Mouse (Mus musculus) E14TG2a.4 (cell line): ENCODE measurements around the gene Msantd3.
A peak's percentile ranks its signal among the peaks of the same experiment; 100 is the strongest.

ENCODE experiments used
- H3K27me3 ChIP-seq: 2 replicates; pipeline ENCODE4 v1.6.1; 2014; ENCODE audit warnings: low read length, control low read depth; ENCODE audit not compliant: insufficient read depth
- H3K36me3 ChIP-seq: 2 replicates; pipeline ENCODE4 v1.6.1; 2014; ENCODE audit warnings: low read length, control low read depth; ENCODE audit not compliant: insufficient read depth
- H3K4me1 ChIP-seq: replicated peaks from 2 replicates; pipeline ENCODE4 v1.6.1; 2014; ENCODE audit warnings: low read depth, low read length, control low read depth
- H3K4me3 ChIP-seq: replicated peaks from 2 replicates; pipeline ENCODE4 v1.5.1; 2014; ENCODE audit warnings: mild to moderate bottlenecking, low read length
- H3K9me3 ChIP-seq: 2 replicates; pipeline ENCODE4 v1.6.1; 2014; ENCODE audit warnings: low read length, control low read depth
- CTCF ChIP-seq: conservative IDR thresholded peaks from 2 replicates; pipeline ENCODE4 v1.5.1; 2014; ENCODE audit warnings: low read length
- NANOG ChIP-seq: IDR thresholded peaks from 2 replicates; pipeline ENCODE4 v1.6.1; 2014; ENCODE audit warnings: borderline replicate concordance, low read length, mixed read lengths
- POU5F1 ChIP-seq: IDR thresholded peaks from 2 replicates; pipeline ENCODE4 v1.6.1; 2014; ENCODE audit warnings: low read length, borderline replicate concordance

Gene Msantd3

GRCm38 (mm10) chr4:48546568-48547496 is 7.1 kb downstream of the Msantd3 start:
- H3K9me3 ChIP-seq, result no peaks in the 10 kb centered on the region
- H3K27me3 ChIP-seq, result no peaks in the 10 kb centered on the region
- H3K36me3 ChIP-seq, result peaks cover 29% of the 10 kb centered on the region
- peak overlapping the region; percentile 37; the same call in 1 of the 2 replicates for H3K4me3 ChIP-seq
- TF ChIP-seq CTCF (no peak), NANOG (no peak), POU5F1 (no peak)
- H3K4me1 ChIP-seq, result peaks cover 91% of the 10 kb centered on the region

- Histone ChIP-seq H3K4me1 (peaks cover 88% of the 10 kb centered on the region), H3K4me3 (0 out of 2 replicates have a peak overlapping the region, but pooled peaks have one; percentile 5), H3K9me3 (no peaks in the 10 kb centered on the region), H3K36me3 (peaks cover 44% of the 10 kb centered on the region), H3K27me3 (no peaks in the 10 kb centered on the region)
- TF ChIP-seq CTCF, result no peak
- TF ChIP-seq POU5F1, result no peak
- no peak for TF ChIP-seq NANOG
These were observed 8.8 kb downstream of the Msantd3 start for GRCm38 (mm10) chr4:48548393-48549045.

- TF ChIP-seq POU5F1, result no peak
- TF ChIP-seq NANOG, result no peak
- TF ChIP-seq CTCF, result no peak
- no peaks in the 10 kb centered on the region for H3K9me3 ChIP-seq
- no peak overlapping the region for H3K4me3 ChIP-seq
- H3K27me3 ChIP-seq, result no peaks in the 10 kb centered on the region
- peaks cover 52% of the 10 kb centered on the region for H3K36me3 ChIP-seq
- H3K4me1 ChIP-seq, result peaks cover 84% of the 10 kb centered on the region
These were observed 9.9 kb downstream of the Msantd3 start for GRCm38 (mm10) chr4:48549661-48550060.

- Histone ChIP-seq H3K4me3 (peak overlapping the region; percentile 50), H3K4me1 (peaks cover 75% of the 10 kb centered on the region), H3K9me3 (no peaks in the 10 kb centered on the region), H3K36me3 (peaks cover 56% of the 10 kb centered on the region), H3K27me3 (no peaks in the 10 kb centered on the region)
- TF ChIP-seq NANOG (no peak), CTCF (no peak), POU5F1 (no peak)
These were observed 12.8 kb downstream of the Msantd3 start for GRCm38 (mm10) chr4:48552486-48553064.

- Histone ChIP-seq H3K4me3 (no peak overlapping the region), H3K4me1 (peaks cover 67% of the 10 kb centered on the region), H3K36me3 (peaks cover 64% of the 10 kb centered on the region), H3K9me3 (no peaks in the 10 kb centered on the region), H3K27me3 (no peaks in the 10 kb centered on the region)
- TF ChIP-seq POU5F1, result no peak
- TF ChIP-seq NANOG, result no peak
- no peak for TF ChIP-seq CTCF
These were observed 14.4 kb downstream of the Msantd3 start for GRCm38 (mm10) chr4:48554132-48554531.

- Histone ChIP-seq H3K27me3 (no peaks in the 10 kb centered on the region), H3K4me1 (peaks cover 74% of the 10 kb centered on the region), H3K4me3 (no peak overlapping the region), H3K36me3 (peaks cover 69% of the 10 kb centered on the region), H3K9me3 (no peaks in the 10 kb centered on the region)
- TF ChIP-seq CTCF (peak; percentile 49), NANOG (no peak)
These were observed 16.0 kb downstream of the Msantd3 start for GRCm38 (mm10) chr4:48555729-48556128.

GRCm38 (mm10) chr4:48559652-48560051 is 19.9 kb downstream of the Msantd3 start:
- Histone ChIP-seq H3K36me3 (peaks cover 79% of the 10 kb centered on the region), H3K4me1 (peaks cover 60% of the 10 kb centered on the region), H3K9me3 (no peaks in the 10 kb centered on the region), H3K4me3 (0 out of 2 replicates have a peak overlapping the region, but pooled peaks have one; percentile 13), H3K27me3 (no peaks in the 10 kb centered on the region)
- TF ChIP-seq POU5F1, result no peak
- no peak for TF ChIP-seq CTCF
- no peak for TF ChIP-seq NANOG

GRCm38 (mm10) chr4:48561824-48562223 is 22.1 kb downstream of the Msantd3 start:
- Histone ChIP-seq H3K4me1 (peaks cover 58% of the 10 kb centered on the region), H3K36me3 (peaks cover 76% of the 10 kb centered on the region), H3K27me3 (no peaks in the 10 kb centered on the region), H3K4me3 (no peak overlapping the region), H3K9me3 (no peaks in the 10 kb centered on the region)
- TF ChIP-seq POU5F1 (no peak), CTCF (no peak), NANOG (no peak)
